Mouse (Mus musculus) midbrain, postnatal 0 days (tissue): ENCODE measurements at regions not wholly inside any gene's neighbourhood (a gene's known extent, or its start where the extent isn't known, plus 50 kb on each side); places are given as distances from the start of the nearest gene placed in this dataset.

ENCODE experiments used
- ATAC-seq: fragments of 200-750 bp; cut with Nextera tagmentation; 2 replicates; pipeline ENCODE4 v1.8.0; 2017; ENCODE audit warnings: moderate number of reproducible peaks, mild to moderate bottlenecking, moderate TSS enrichment, moderate library complexity; ENCODE audit not compliant: low FRiP score
- DNase-seq: peaks from one replicate; pipeline ENCODE4 v3.0.0-alpha.2; 2015; ENCODE audit warnings: low spot score
- H3K27ac ChIP-seq: fragments of 300-500 bp; sonication (generic); 2 replicates; pipeline ENCODE4 v1.5.1; 2014; ENCODE audit warnings: low read depth, mild to moderate bottlenecking, low read length, mixed read lengths
- H3K27me3 ChIP-seq: fragments of 300-500 bp; sonication (generic); 2 replicates; pipeline ENCODE4 v1.6.1; 2014; ENCODE audit warnings: low read length, control low read depth, mixed read lengths; ENCODE audit not compliant: insufficient read depth
- H3K36me3 ChIP-seq: fragments of 300-500 bp; sonication (generic); 2 replicates; pipeline ENCODE4 v1.6.1; 2014; ENCODE audit warnings: low read length, control low read depth, mixed read lengths; ENCODE audit not compliant: insufficient read depth
- H3K4me1 ChIP-seq: fragments of 300-500 bp; sonication (generic); 2 replicates; pipeline ENCODE4 v1.6.1; 2014; ENCODE audit warnings: mild to moderate bottlenecking, control low read depth, antibody characterized with exemption, low read length, mixed read lengths; ENCODE audit not compliant: insufficient read depth
- H3K4me2 ChIP-seq: fragments of 300-500 bp; sonication (generic); 2 replicates; pipeline ENCODE4 v1.6.1; 2014; ENCODE audit warnings: low read depth, mild to moderate bottlenecking, low read length, mixed read lengths; ENCODE audit not compliant: poor library complexity, severe bottlenecking
- H3K4me3 ChIP-seq: fragments of 300-500 bp; sonication (generic); 2 replicates; pipeline ENCODE4 v1.5.1; 2014; ENCODE audit warnings: low read depth, mild to moderate bottlenecking, low read length, moderate library complexity
- H3K9ac ChIP-seq: fragments of 300-500 bp; sonication (generic); replicated peaks from 2 replicates; pipeline ENCODE4 v1.6.1; 2014; ENCODE audit warnings: mild to moderate bottlenecking, low read length, moderate library complexity, mixed read lengths; ENCODE audit not compliant: poor library complexity, severe bottlenecking
- H3K9me3 ChIP-seq: fragments of 300-500 bp; sonication (generic); 2 replicates; pipeline ENCODE4 v1.6.1; 2016; ENCODE audit warnings: low read length, control low read depth
- CTCF ChIP-seq: IDR thresholded peaks from 2 replicates; pipeline ENCODE4 v1.5.1; 2016; ENCODE audit warnings: antibody characterized with exemption, mild to moderate bottlenecking
- WGBS: fragments of 180-500 bp; shearing (Covaris S2); extraction: QIAGEN DNeasy Blood & Tissue Kit; methylation state at CpG from one replicate; pipeline ENCODE4 v1.1.7; 2014; 5-methylcytosine and 5-hydroxymethylcytosine counted together

- H3K4me2 ChIP-seq = no peak overlapping the region
- H3K9me3 ChIP-seq = no peaks in the 10 kb centered on the region
- no peak overlapping the region for H3K9ac ChIP-seq
- no peak for TF ChIP-seq CTCF
- ATAC-seq = no peak
- WGBS = 48% methylated on average over 4 of the region's 4 CpGs
- H3K27ac ChIP-seq = no peak overlapping the region
- no peak for DNase-seq
- H3K36me3 ChIP-seq = no peaks in the 10 kb centered on the region
- no peaks in the 10 kb centered on the region; the same call in 1 of the 2 replicates for H3K4me1 ChIP-seq
- H3K27me3 ChIP-seq = no peaks in the 10 kb centered on the region
- no peak overlapping the region for H3K4me3 ChIP-seq
Measured at GRCm38 (mm10) chr1:80939372-80939771, 137.4 kb upstream of the Nyap2 start.

- no peaks in the 10 kb centered on the region for H3K36me3 ChIP-seq
- DNase-seq (peak; percentile 9), ATAC-seq (no peak)
- 71% methylated on average over 4 of the region's 4 CpGs for WGBS
- H3K4me2 ChIP-seq = no peak overlapping the region
- no peaks in the 10 kb centered on the region for H3K4me1 ChIP-seq
- H3K4me3 ChIP-seq = no peak overlapping the region
- no peaks in the 10 kb centered on the region for H3K27me3 ChIP-seq
- H3K9me3 ChIP-seq = no peaks in the 10 kb centered on the region
- H3K27ac ChIP-seq = no peak overlapping the region
- no peak for TF ChIP-seq CTCF
- H3K9ac ChIP-seq = no peak overlapping the region
Measured at GRCm38 (mm10) chr1:80899281-80899680, 141.0 kb upstream of the Dock10 start.

DNA sequence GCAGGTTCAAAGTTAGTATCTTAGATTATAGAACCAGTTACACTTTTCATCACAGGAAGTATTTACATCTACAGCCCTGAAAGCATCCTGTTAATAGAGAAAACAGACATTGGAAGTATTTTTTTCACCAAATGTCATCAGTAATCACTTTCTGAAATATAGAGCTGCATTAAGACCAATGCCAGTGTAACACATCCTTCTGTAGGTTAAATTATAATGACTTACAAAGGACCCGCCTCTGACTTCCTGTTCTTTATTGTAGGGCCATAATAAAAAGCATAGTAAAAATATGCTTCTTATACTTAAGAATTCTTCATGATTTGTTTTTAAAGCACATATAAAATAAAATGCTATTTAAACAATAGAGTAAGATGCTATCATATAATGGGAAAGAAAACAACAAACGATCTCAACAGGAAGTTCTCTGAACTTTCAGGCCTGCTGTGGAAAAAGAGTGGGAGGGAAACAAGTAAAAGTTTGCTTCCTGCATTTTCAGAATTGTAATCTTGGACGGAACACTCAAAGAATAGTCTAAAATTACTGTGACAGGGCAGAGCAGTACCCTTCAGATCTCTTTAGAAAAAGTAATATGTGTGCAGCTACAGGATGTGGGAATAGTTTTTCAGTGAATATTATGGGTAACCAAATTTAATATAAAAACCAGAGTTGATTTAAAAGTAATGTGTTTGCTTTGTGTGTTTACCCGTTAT, 116.0 kb upstream of the Dock10 start:
- Histone ChIP-seq H3K27ac (no peak overlapping the region), H3K9me3 (no peaks in the 10 kb centered on the region), H3K27me3 (no peaks in the 10 kb centered on the region), H3K4me1 (no peaks in the 10 kb centered on the region), H3K9ac (no peak overlapping the region), H3K4me3 (no peak overlapping the region), H3K4me2 (no peak overlapping the region), H3K36me3 (no peaks in the 10 kb centered on the region)
- ATAC-seq = no peak
- 76% methylated on average over 4 of the region's 4 CpGs for WGBS
- DNase-seq = no peak
- no peak for TF ChIP-seq CTCF

GRCm38 (mm10) chr1:80873596-80873995, 115.3 kb upstream of the Dock10 start:
- Histone ChIP-seq H3K9ac (no peak overlapping the region), H3K36me3 (no peaks in the 10 kb centered on the region), H3K4me2 (no peak overlapping the region), H3K4me3 (no peak overlapping the region), H3K27ac (no peak overlapping the region), H3K4me1 (no peaks in the 10 kb centered on the region), H3K27me3 (no peaks in the 10 kb centered on the region), H3K9me3 (no peaks in the 10 kb centered on the region)
- no peak for ATAC-seq
- TF ChIP-seq CTCF = no peak
- WGBS = 74% methylated on average over 2 of the region's 2 CpGs
- peak; percentile 56 for DNase-seq

GRCm38 (mm10) chr1:80868805-80869204, 110.5 kb upstream of the Dock10 start:
- no peak for DNase-seq

DNA sequence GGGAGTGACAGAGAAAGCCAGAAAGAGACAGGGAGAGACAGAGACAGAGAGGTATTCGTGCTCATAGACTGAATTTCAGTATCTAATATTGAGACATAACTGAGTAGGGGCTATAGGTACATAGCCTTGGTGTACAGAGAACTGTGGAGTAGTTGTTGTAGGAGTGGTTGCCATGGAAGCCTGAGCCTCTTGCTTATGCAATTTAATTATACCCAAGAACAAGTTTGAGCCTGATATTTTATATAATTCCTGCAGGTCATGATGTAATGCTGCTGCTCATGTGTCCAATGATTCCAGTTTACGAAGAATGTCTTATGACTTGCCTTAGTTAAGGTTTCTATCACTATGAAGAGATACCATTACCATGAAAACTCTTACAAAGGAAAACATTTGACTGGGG, 98.7 kb upstream of the Dock10 start:
- DNase-seq (no peak), ATAC-seq (no peak)
- no peaks in the 10 kb centered on the region for H3K9me3 ChIP-seq
- no peak overlapping the region for H3K9ac ChIP-seq
- no peaks in the 10 kb centered on the region for H3K36me3 ChIP-seq
- TF ChIP-seq CTCF = no peak
- H3K4me1 ChIP-seq = no peaks in the 10 kb centered on the region
- no peak overlapping the region for H3K4me3 ChIP-seq
- 90% methylated on average over 2 of the region's 2 CpGs for WGBS
- no peak overlapping the region for H3K4me2 ChIP-seq
- H3K27ac ChIP-seq = no peak overlapping the region
- H3K27me3 ChIP-seq = no peaks in the 10 kb centered on the region

More at GRCm38 (mm10) chr1:80868805-80869204, 110.5 kb upstream of the Dock10 start:
- no peaks in the 10 kb centered on the region for H3K9me3 ChIP-seq
- no peak overlapping the region for H3K9ac ChIP-seq
- TF ChIP-seq CTCF = no peak
- H3K4me3 ChIP-seq = no peak overlapping the region
- no peak overlapping the region for H3K4me2 ChIP-seq
- H3K27ac ChIP-seq = no peak overlapping the region
- no peaks in the 10 kb centered on the region for H3K4me1 ChIP-seq
- no peak for ATAC-seq
- no peaks in the 10 kb centered on the region for H3K36me3 ChIP-seq
- H3K27me3 ChIP-seq = no peaks in the 10 kb centered on the region
